Mouse (Mus musculus) hindbrain, postnatal 0 days (tissue): ENCODE data around the gene AF366264. TPM values are rescaled to one million over a fixed set of nuclear protein-coding genes. Genes with fewer than 3 reads are reported as not detected.
"Not testable (repeated sequence)": the region's sequence is repeated elsewhere in the genome, so short reads cannot be mapped to it uniquely, and the experiment has no call there.

Experiments
- ATAC-seq: fragments of 200-750 bp; cut with Nextera tagmentation; 2 replicates; pipeline ENCODE4 v1.8.0; 2017; ENCODE audit warnings: mild to moderate bottlenecking, moderate TSS enrichment, moderate library complexity
- DNase-seq: peaks from one replicate; pipeline ENCODE4 v3.0.0-alpha.2; 2015; ENCODE audit warnings: low spot score
- H3K27ac ChIP-seq: fragments of 300-500 bp; sonication (generic); 2 replicates; pipeline ENCODE4 v1.5.1; 2014; ENCODE audit warnings: mild to moderate bottlenecking
- H3K27me3 ChIP-seq: fragments of 300-500 bp; sonication (generic); 2 replicates; pipeline ENCODE4 v1.6.1; 2014; ENCODE audit warnings: low read length, mixed read lengths; ENCODE audit not compliant: insufficient read depth
- H3K36me3 ChIP-seq: fragments of 300-500 bp; sonication (generic); 2 replicates; pipeline ENCODE4 v1.6.1; 2014; ENCODE audit warnings: low read length, mixed read lengths; ENCODE audit not compliant: insufficient read depth
- H3K4me1 ChIP-seq: fragments of 300-500 bp; sonication (generic); 2 replicates; pipeline ENCODE4 v1.6.1; 2014; ENCODE audit warnings: antibody characterized with exemption, low read length, mixed read lengths; ENCODE audit not compliant: insufficient read depth
- H3K4me2 ChIP-seq: fragments of 300-500 bp; sonication (generic); 2 replicates; pipeline ENCODE4 v1.6.1; 2014; ENCODE audit warnings: low read depth, mild to moderate bottlenecking, low read length, moderate library complexity, mixed read lengths
- H3K4me3 ChIP-seq: fragments of 300-500 bp; sonication (generic); 2 replicates; pipeline ENCODE4 v1.5.1; 2014; ENCODE audit warnings: low read length
- H3K9ac ChIP-seq: fragments of 300-500 bp; sonication (generic); replicated peaks from 2 replicates; pipeline ENCODE4 v1.6.1; 2014; ENCODE audit warnings: mild to moderate bottlenecking, low read length, moderate library complexity, mixed read lengths
- H3K9me3 ChIP-seq: fragments of 300-500 bp; sonication (generic); 2 replicates; pipeline ENCODE4 v1.6.1; 2016; ENCODE audit warnings: low read length, mixed read lengths
- CTCF ChIP-seq: IDR thresholded peaks from 2 replicates; pipeline ENCODE4 v1.5.1; 2016; ENCODE audit warnings: antibody characterized with exemption, control low read depth, low read depth
- WGBS: fragments of 180-500 bp; shearing (Covaris S2); extraction: QIAGEN DNeasy Blood & Tissue Kit; methylation state at CpG from one replicate; pipeline ENCODE4 v1.1.7; 2014; 5-methylcytosine and 5-hydroxymethylcytosine counted together
- polyA plus RNA-seq: library from polyadenylated mRNA; unstranded; fragments of >200 nt; fragmentation: Nextera tagmentation; extraction: Ambion mirVana; gene quantifications from 2 replicates; pipeline ENCODE4 v1.2.1, GENCODE M21; 2015
- total RNA-seq: library from RNA; depleted of rRNA; stranded (reverse); fragments of >200 nt; gene quantifications from 2 replicates; pipeline ENCODE4 v1.2.3, GENCODE M21; 2014; rRNA removed

The AF366264 gene
- total RNA-seq: not detected in 2 replicates
- not detected in 2 replicates for polyA plus RNA-seq

GRCm38 (mm10) chr8:13838289-13838688 is at the start of gene AF366264:
AF366264 (minus strand) TSS chr8:13838389.
- DNase-seq, ATAC-seq, H3K4me3 ChIP-seq, H3K27ac ChIP-seq, H3K9me3 ChIP-seq, H3K4me1 ChIP-seq, H3K27me3 ChIP-seq, H3K36me3 ChIP-seq, H3K4me2 ChIP-seq, H3K9ac ChIP-seq: not testable (repeated sequence)
- WGBS: 93% methylated on average over 5 of the region's 5 CpGs

GRCm38 (mm10) chr8:13843286-13843685 is 5.1 kb upstream of the AF366264 start:
- H3K4me3 ChIP-seq, H3K27ac ChIP-seq, ATAC-seq, H3K27me3 ChIP-seq, H3K4me1 ChIP-seq, H3K9ac ChIP-seq, H3K9me3 ChIP-seq, H3K36me3 ChIP-seq, DNase-seq, H3K4me2 ChIP-seq: not testable (repeated sequence)
- WGBS: 67% methylated on average over 1 of the region's 1 CpGs

GRCm38 (mm10) chr8:13828598-13829172 is 9.5 kb downstream of the AF366264 start:
- H3K9me3 ChIP-seq: no peaks in the 10 kb centered on the region

GRCm38 (mm10) chr8:13799566-13799965 is 38.6 kb downstream of the AF366264 start:
- no peak overlapping the region for H3K27ac ChIP-seq
- H3K4me1 ChIP-seq: no peaks in the 10 kb centered on the region
- H3K36me3 ChIP-seq: peaks cover 31% of the 10 kb centered on the region
- H3K4me3 ChIP-seq: no peak overlapping the region
- WGBS: 95% methylated on average over 5 of the region's 5 CpGs
- no peak for DNase-seq
- no peak for ATAC-seq
- no peaks in the 10 kb centered on the region for H3K9me3 ChIP-seq
- no peak overlapping the region for H3K4me2 ChIP-seq
- no peaks in the 10 kb centered on the region for H3K27me3 ChIP-seq
- H3K9ac ChIP-seq: no peak overlapping the region
- TF ChIP-seq CTCF: no peak

More at GRCm38 (mm10) chr8:13828598-13829172, 9.5 kb downstream of the AF366264 start:
- Histone ChIP-seq H3K27me3 (no peaks in the 10 kb centered on the region), H3K9ac (no peak overlapping the region), H3K36me3 (no peaks in the 10 kb centered on the region), H3K4me1 (no peaks in the 10 kb centered on the region), H3K4me3 (no peak overlapping the region), H3K27ac (no peak overlapping the region), H3K4me2 (no peak overlapping the region)
- no peak for DNase-seq
- 80% methylated on average over 7 of the region's 7 CpGs for WGBS
- no peak for ATAC-seq
- TF ChIP-seq CTCF: no peak

GRCm38 (mm10) chr8:13797676-13798075 is 40.5 kb downstream of the AF366264 start:
- 96% methylated on average over 5 of the region's 5 CpGs for WGBS

GRCm38 (mm10) chr8:13793746-13794101 is 44.5 kb downstream of the AF366264 start:
- DNase-seq: no peak
- Histone ChIP-seq H3K9ac (no peak overlapping the region), H3K4me1 (no peaks in the 10 kb centered on the region), H3K4me2 (no peak overlapping the region), H3K4me3 (no peak overlapping the region), H3K27ac (no peak overlapping the region), H3K36me3 (peaks cover 51% of the 10 kb centered on the region), H3K27me3 (no peaks in the 10 kb centered on the region), H3K9me3 (no peaks in the 10 kb centered on the region)
- WGBS: 98% methylated on average over 11 of the region's 11 CpGs
- ATAC-seq: no peak
- no peak for TF ChIP-seq CTCF

More at GRCm38 (mm10) chr8:13797676-13798075, 40.5 kb downstream of the AF366264 start:
- Histone ChIP-seq H3K9ac (no peak overlapping the region), H3K9me3 (no peaks in the 10 kb centered on the region), H3K27ac (no peak overlapping the region), H3K4me3 (no peak overlapping the region), H3K4me2 (no peak overlapping the region), H3K4me1 (no peaks in the 10 kb centered on the region), H3K36me3 (peaks cover 35% of the 10 kb centered on the region), H3K27me3 (no peaks in the 10 kb centered on the region)
- ATAC-seq (no peak), DNase-seq (no peak)
- no peak for TF ChIP-seq CTCF

GRCm38 (mm10) chr8:13793097-13793745 is 45.0 kb downstream of the AF366264 start:
- Histone ChIP-seq H3K4me1 (no peaks in the 10 kb centered on the region), H3K4me2 (no peak overlapping the region), H3K27me3 (no peaks in the 10 kb centered on the region), H3K9me3 (no peaks in the 10 kb centered on the region), H3K9ac (no peak overlapping the region), H3K27ac (no peak overlapping the region), H3K36me3 (peaks cover 48% of the 10 kb centered on the region), H3K4me3 (no peak overlapping the region)
- no peak for DNase-seq
- 96% methylated on average over 8 of the region's 8 CpGs for WGBS
- TF ChIP-seq CTCF: no peak
- no peak for ATAC-seq
